Mouse (Mus musculus) MEL (cell line): ENCODE measurements at regions not wholly inside any gene's neighbourhood (a gene's known extent, or its start where the extent isn't known, plus 50 kb on each side); places are given as distances from the start of the nearest gene placed in this dataset.

Source experiments
- CTCF ChIP-seq, 3 experiments: IDR thresholded peaks in 2 of 3; conservative IDR thresholded peaks in 1 of 3; 2 replicates each; pipeline ENCODE4 v1.5.1; 2011 to 2012; ENCODE audit warnings: low read length in 3 of 3, low read depth in 2 of 3, mild to moderate bottlenecking in 2 of 3, improper control_type of control experiment in 1 of 3, inconsistent platforms in 1 of 3, mixed read lengths in 1 of 3, moderate library complexity in 1 of 3; ENCODE audit not compliant: control insufficient read depth in 1 of 3, insufficient read depth in 1 of 3, poor library complexity in 1 of 3, severe bottlenecking in 1 of 3
- EP300 ChIP-seq, 2 experiments: IDR thresholded peaks; 2 replicates each; pipeline ENCODE4 v1.6.1; 2011; ENCODE audit warnings: improper control_type of control experiment in 2 of 2, low read length in 2 of 2, low read depth in 1 of 2, mild to moderate bottlenecking in 1 of 2
- MAFK ChIP-seq: IDR thresholded peaks from 2 replicates; pipeline ENCODE4 v1.6.1; 2011; ENCODE audit warnings: low read depth, mild to moderate bottlenecking, low read length, improper control_type of control experiment, borderline replicate concordance
- MYB ChIP-seq: IDR thresholded peaks from 2 replicates; pipeline ENCODE4 v1.6.1; 2011; ENCODE audit warnings: mild to moderate bottlenecking, low read depth, low read length, improper control_type of control experiment
- POLR2A ChIP-seq, 2 experiments: IDR thresholded peaks; 2 replicates each; pipeline ENCODE4 v1.6.1; 2011 to 2012; ENCODE audit warnings: low read length in 2 of 2, mild to moderate bottlenecking in 2 of 2, control low read depth in 1 of 2, improper control_type of control experiment in 1 of 2, low read depth in 1 of 2, moderate library complexity in 1 of 2; ENCODE audit not compliant: control insufficient read depth in 1 of 2, insufficient read depth in 1 of 2, poor library complexity in 1 of 2
- USF1 ChIP-seq: IDR thresholded peaks from 2 replicates; pipeline ENCODE4 v1.6.1; 2014; ENCODE audit warnings: low read depth, mild to moderate bottlenecking, inconsistent platforms, low read length, improper control_type of control experiment, moderate library complexity
- ZKSCAN1 ChIP-seq: IDR thresholded peaks from 2 replicates; pipeline ENCODE4 v1.6.1; 2012; ENCODE audit warnings: low read depth, mild to moderate bottlenecking, inconsistent platforms, low read length, improper control_type of control experiment, moderate library complexity

DNA sequence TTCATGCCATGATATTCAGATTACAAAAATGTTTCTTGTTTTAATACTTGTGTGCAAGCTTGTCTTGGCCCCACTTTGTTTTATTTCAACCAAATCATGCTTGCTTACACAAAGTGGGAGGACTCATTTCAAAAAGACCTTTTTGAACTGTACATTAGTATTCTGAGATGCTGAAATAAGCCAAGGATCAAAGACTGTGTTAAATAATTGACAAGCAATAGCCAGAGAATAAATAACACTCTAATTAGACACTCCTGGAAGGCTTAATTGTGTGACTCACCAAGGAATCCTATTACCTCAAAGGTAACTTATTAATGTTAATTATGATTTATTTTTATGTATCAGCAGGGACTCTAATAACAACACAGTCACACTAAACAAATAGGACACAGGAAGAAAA lies 212.2 kb downstream of the Pcdh20 start:
- TF ChIP-seq MAFK (no peak), USF1 (no peak), POLR2A (IDR thresholded peaks at IDR 0.05; ENCODE audit: control insufficient read depth in 1 of 2, insufficient read depth in 1 of 2, low read depth in 1 of 2, low read length in 2 of 2, poor library complexity in 1 of 2) (no peak), MYB (no peak), CTCF (IDR thresholded peaks at IDR 0.05 in 2 of 3, conservative IDR thresholded peaks at IDR 0.05 in 1 of 3; ENCODE audit: control insufficient read depth in 1 of 3, insufficient read depth in 1 of 3, low read depth in 2 of 3, low read length in 3 of 3, poor library complexity in 1 of 3, severe bottlenecking in 1 of 3) (no peak), EP300 (IDR thresholded peaks at IDR 0.05; ENCODE audit: low read depth in 1 of 2, low read length in 2 of 2) (no peak), ZKSCAN1 (no peak)
